Mouse (Mus musculus) ES-Bruce4 (cell line): ENCODE measurements around the gene Rfx2. TPM values are rescaled to one million over a fixed set of nuclear protein-coding genes. Genes with fewer than 3 reads are reported as not detected.

ENCODE experiments used
- H3K27ac ChIP-seq: 2 replicates; pipeline ENCODE4 v1.5.1; 2012; ENCODE audit warnings: low read length, inconsistent platforms; ENCODE audit not compliant: insufficient read depth
- H3K27me3 ChIP-seq: 2 replicates; pipeline ENCODE4 v1.6.1; 2012; ENCODE audit warnings: mild to moderate bottlenecking, low read length, inconsistent platforms; ENCODE audit not compliant: control insufficient read depth, poor library complexity, insufficient read depth, severe bottlenecking
- H3K36me3 ChIP-seq: 2 replicates; pipeline ENCODE4 v1.6.1; 2012; ENCODE audit warnings: inconsistent platforms, mild to moderate bottlenecking, low read length, moderate library complexity; ENCODE audit not compliant: control insufficient read depth, poor library complexity, insufficient read depth, severe bottlenecking
- H3K4me1 ChIP-seq: one replicate; pipeline ENCODE4 v1.8.1; 2011; ENCODE audit warnings: low read length; ENCODE audit not compliant: control insufficient read depth, insufficient read depth
- H3K4me3 ChIP-seq: 2 replicates; pipeline ENCODE4 v1.5.1; 2011; ENCODE audit warnings: low read depth, mild to moderate bottlenecking, low read length
- H3K9ac ChIP-seq: 2 replicates; pipeline ENCODE4 v1.6.1; 2012; ENCODE audit warnings: low read depth, mild to moderate bottlenecking, inconsistent platforms; ENCODE audit not compliant: poor library complexity, severe bottlenecking
- H3K9me3 ChIP-seq: replicated peaks from 2 replicates; pipeline ENCODE4 v1.6.1; 2012; ENCODE audit warnings: mild to moderate bottlenecking, low read length, inconsistent platforms; ENCODE audit not compliant: control insufficient read depth, poor library complexity, insufficient read depth, severe bottlenecking
- CTCF ChIP-seq: IDR thresholded peaks from one replicate; pipeline ENCODE4 v1.8.1; 2011; ENCODE audit warnings: low read depth, low read length
- EP300 ChIP-seq: IDR thresholded peaks from 2 replicates; pipeline ENCODE4 v1.6.1; 2011; ENCODE audit warnings: low read depth, low read length; ENCODE audit not compliant: insufficient read depth
- POLR2A ChIP-seq: IDR thresholded peaks from one replicate; pipeline ENCODE4 v1.8.1; 2011; ENCODE audit warnings: low read length; ENCODE audit not compliant: insufficient read depth
- polyA plus RNA-seq: library from polyadenylated mRNA; stranded (reverse); fragments of >200 nt; gene quantifications from 2 replicates; pipeline ENCODE4 v1.2.4, GENCODE M21; 2011; ENCODE audit warnings: low read depth; ENCODE audit not compliant: missing spikeins, insufficient read depth, insufficient read length

The Rfx2 gene
- polyA plus RNA-seq, 1 experiment = 27.5 TPM

DNA sequence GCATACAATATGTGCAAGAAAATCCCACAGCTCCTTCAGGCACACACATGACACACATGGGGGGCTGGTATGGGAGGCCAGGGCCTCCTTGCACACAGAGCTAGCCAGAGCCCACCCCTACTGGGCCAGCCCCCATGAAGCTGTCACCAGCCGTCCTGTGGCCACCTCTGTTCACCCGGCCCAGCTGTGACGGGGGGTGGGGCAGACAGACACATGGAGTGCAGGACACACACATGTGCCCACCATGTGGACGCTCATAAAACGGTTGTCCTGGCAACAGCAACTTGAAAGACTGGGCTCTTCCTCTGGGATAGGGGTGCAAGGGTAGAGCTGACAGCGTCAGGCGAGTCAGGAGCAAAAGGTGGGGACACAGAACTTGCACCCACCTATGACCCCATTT is 71.6 kb downstream of the Rfx2 start:
- no peak overlapping the region for H3K4me3 ChIP-seq
- H3K27ac ChIP-seq = no peak overlapping the region
- peaks cover 3% of the 10 kb centered on the region for H3K4me1 ChIP-seq
- H3K9ac ChIP-seq = no peak overlapping the region
- H3K9me3 ChIP-seq = no peaks in the 10 kb centered on the region
- no peaks in the 10 kb centered on the region for H3K36me3 ChIP-seq
- TF ChIP-seq EP300 (no peak), POLR2A (no peak), CTCF (no peak)
- H3K27me3 ChIP-seq = no peaks in the 10 kb centered on the region

DNA sequence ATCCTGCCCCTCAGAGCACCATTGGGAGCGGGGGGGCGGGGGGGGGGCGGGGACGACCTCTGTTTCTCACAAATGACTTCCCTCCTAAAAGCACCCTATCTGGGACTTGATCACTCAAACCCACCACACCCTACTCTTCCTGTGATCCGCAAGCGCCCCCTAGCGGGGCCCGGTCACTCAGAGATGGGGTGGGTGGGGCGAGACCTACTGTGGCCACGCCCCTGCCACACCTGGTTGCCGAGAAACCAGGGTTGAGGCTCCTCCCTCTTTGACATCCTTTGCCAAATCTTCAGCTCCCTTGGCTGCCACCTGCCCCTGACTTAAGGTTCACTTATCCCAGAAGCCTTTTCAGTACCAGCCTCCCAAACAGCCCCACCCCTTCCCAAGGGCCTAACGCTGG is 72.7 kb downstream of the Rfx2 start:
- TF ChIP-seq POLR2A (no peak), EP300 (0 out of 2 replicates have a peak, but pooled peaks have one; percentile 31), CTCF (peak; percentile 75)
- Histone ChIP-seq H3K27ac (no peak overlapping the region), H3K4me3 (no peak overlapping the region), H3K36me3 (no peaks in the 10 kb centered on the region), H3K4me1 (peaks cover 5% of the 10 kb centered on the region), H3K27me3 (no peaks in the 10 kb centered on the region), H3K9me3 (no peaks in the 10 kb centered on the region), H3K9ac (peak overlapping the region; percentile 36; the same call in 1 of the 2 replicates)

DNA sequence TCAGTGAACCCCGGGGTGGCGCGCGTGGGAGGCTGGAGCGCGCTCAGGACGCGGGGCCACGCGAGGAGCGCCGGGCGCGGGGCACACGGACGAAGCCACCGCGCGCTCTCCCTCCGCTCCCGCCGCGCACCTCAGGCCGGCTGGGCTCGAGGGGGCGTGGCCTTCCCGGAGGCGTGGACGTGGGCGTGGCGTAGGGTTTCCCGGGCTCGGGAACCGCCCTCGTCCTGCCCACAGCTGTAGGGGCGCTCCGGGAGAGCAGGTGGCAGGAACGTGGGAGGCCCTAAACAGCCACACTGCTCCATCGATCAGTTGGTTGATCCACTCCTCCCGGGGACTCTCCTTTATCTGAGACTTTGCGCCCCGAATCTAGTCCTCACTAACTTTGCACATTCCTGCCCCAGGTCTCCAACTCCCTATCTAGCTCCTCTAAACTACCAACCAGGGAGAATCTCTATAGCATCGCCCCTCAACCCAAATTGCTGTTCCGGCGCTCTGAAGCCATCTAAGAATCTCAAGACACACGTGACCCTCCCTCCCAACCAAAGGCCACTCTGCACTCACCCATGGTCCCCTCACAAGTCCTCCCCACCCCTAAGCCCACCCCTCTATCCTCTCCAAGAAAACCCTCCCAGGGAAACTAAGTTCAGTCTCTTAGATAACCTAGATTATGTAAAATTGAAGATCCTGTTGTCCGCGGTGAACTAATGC is 73.2 kb downstream of the Rfx2 start, which contains the start of gene Nrtn:
TSS of gene Nrtn (minus strand) at position 115 of the 708 bp plus-strand sequence.
- peaks cover 5% of the 10 kb centered on the region for H3K4me1 ChIP-seq
- no peak within 1 kb of the TSS for H3K27ac ChIP-seq
- H3K9ac ChIP-seq = peak within 1 kb of the TSS; percentile 83
- peak; percentile 49 for TF ChIP-seq POLR2A
- no peak for TF ChIP-seq CTCF
- TF ChIP-seq EP300 = 0 out of 2 replicates have a peak, but pooled peaks have one; percentile 17
- no peaks in the 10 kb centered on the region for H3K9me3 ChIP-seq
- H3K36me3 ChIP-seq = no peaks in the 10 kb centered on the region
- H3K27me3 ChIP-seq = no peaks in the 10 kb centered on the region
- peak within 1 kb of the TSS; percentile 64 for H3K4me3 ChIP-seq

DNA sequence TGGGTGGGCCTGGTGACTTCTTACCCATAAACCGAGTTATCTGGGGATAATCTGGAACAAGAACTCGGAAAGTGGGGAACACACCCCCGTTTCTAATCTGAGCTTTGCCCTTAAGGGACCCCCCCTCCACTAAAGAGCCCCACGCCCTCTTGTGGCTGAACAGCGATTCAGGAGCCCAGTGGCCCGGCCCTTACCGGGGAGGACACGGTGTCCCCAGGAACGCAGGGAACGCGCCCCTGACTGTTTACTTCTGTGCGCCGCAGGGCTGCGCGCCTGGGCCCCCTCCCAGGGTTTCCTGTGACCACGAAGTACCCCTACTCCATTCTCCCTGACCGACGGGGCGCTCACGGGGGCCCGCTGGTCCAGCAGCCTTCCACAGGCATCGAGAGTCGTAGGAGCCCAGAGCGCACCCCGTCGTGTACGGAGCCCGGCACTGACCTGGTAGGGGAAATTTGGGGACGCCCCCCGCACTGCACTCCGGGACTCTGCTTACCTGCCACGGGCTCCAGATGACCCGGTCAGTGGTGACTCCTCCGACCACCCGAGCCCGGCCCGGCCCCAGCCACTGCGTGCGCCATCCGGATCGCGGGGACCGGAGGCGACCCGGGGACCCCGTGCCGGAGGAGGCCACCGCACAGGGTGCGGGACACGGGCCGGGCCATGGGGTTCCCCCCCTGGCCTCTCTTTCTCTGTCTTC is 74.0 kb downstream of the Rfx2 start:
- TF ChIP-seq EP300 (no peak), CTCF (peak; percentile 40), POLR2A (no peak)

DNA sequence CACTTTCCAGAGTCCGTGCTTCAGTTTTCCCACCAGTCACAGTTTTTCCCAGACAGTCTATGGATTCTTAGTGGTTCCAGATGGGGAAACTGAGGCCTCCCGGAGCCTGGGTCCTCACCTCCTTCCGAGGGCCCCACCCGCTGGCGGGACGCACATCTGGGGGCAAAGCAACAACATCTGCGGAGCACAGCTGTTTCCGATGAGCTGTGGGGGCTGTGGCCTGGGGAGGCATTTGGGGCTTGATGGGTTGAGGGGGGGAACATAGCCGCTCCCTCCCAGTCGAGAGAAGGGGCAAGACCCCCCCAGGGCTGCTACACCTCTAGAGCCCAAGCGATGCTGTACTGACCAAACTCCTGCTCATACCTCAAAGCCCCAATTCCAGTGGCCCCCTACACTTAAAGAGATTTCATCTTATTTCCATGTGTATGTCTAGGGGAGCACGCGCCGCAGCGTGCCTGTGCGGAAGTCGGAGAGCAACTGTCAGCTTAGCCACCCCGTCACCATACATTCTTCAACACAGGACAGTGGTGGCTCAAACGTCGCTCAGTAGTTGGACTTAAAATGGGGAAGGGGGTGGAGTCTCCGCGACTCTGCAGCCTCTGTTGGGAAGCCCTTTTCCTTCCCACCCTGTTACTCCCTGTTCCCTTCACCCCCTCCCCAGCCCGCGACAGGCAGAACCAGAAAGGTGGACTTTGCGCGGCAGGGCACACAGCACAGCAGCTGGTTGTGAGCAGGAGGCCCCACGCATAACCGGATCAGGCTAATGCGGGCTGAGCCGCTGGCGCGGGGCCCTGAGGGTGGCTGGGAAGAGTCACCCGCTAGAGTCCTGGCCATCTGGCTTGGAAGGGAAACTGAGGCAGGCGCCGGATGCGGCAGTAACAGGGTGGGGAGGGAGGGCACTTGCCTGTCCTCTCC is 76.3 kb downstream of the Rfx2 start:
- Histone ChIP-seq H3K9ac (no peak overlapping the region), H3K27ac (no peak overlapping the region), H3K36me3 (no peaks in the 10 kb centered on the region), H3K9me3 (no peaks in the 10 kb centered on the region), H3K4me1 (peaks cover 5% of the 10 kb centered on the region), H3K27me3 (no peaks in the 10 kb centered on the region), H3K4me3 (peak overlapping the region; percentile 3)
- TF ChIP-seq POLR2A (no peak), CTCF (no peak), EP300 (no peak)

More for the DNA sequence above, 74.0 kb downstream of the Rfx2 start:
- no peaks in the 10 kb centered on the region for H3K9me3 ChIP-seq
- peak overlapping the region; percentile 83 for H3K9ac ChIP-seq
- H3K4me3 ChIP-seq = peak overlapping the region; percentile 64
- no peaks in the 10 kb centered on the region for H3K27me3 ChIP-seq
- H3K36me3 ChIP-seq = no peaks in the 10 kb centered on the region
- peaks cover 5% of the 10 kb centered on the region for H3K4me1 ChIP-seq
- H3K27ac ChIP-seq = no peak overlapping the region
